Mouse (Mus musculus): ENCODE results near the gene Slc35a3.

DNA sequence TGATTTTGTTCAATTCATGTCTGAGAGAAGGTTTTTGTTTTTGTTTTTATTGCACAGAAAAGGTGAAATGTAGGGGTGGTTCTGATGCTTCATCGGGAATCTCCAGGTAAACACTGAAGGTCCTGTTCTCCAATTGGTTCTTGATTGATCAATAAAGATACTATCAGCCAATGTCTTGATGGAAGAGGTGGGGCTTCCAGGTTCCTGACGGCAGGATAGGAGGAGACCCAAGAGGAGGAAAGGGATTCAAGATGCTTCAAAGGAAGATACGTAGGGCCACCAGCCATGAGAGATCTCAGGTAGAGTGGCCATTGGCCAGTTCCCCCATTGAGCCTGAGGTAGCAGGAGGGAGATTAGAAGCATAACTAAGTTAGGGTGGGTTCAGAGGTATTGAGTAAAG lies 6.3 kb upstream of the Slc35a3 start:
- TF ChIP-seq POLR2A (IDR thresholded peaks at IDR 0.05; ENCODE audit: control insufficient read depth, low read depth, low read length) (no peak), CTCF (IDR thresholded peaks at IDR 0.05; ENCODE audit: control insufficient read depth, insufficient read depth, insufficient replicate concordance, low read depth, low read length) (no peak)

Data from testis, adult 2 months (tissue).